Mouse (Mus musculus) layer of hippocampus, adult 18-20 months (tissue): Measurements from ENCODE around the gene Olfr918. TPM values are rescaled to one million over a fixed set of nuclear protein-coding genes. Genes with fewer than 3 reads are reported as not detected.

ENCODE experiments used
- DNase-seq, 2 experiments: peaks; one replicate each; pipeline ENCODE4 v3.0.0; 2022; ENCODE audit warnings: low spot score in 2 of 2
- long read RNA-seq: library from polyadenylated mRNA; stranded (forward); transcript quantifications from one replicate; pipeline ENCODE4 v2.0.0, GENCODE M21; 2021
- total RNA-seq, 2 experiments: library from RNA; stranded (reverse); gene quantifications; 2 replicates each; pipeline ENCODE4 v1.2.3; 2021

Olfr918 gene
- not detected for total RNA-seq
- long read RNA-seq, result 0 reads

GRCm38 (mm10) chr9:38674501-38674900 lies at the start of gene Olfr918:
Gene Olfr918 (minus strand): TSS chr9:38674601.
- DNase-seq, result no peak

GRCm38 (mm10) chr9:38724044-38724443 lies 49.6 kb upstream of the Olfr918 start:
- no peak for DNase-seq

- no peak for DNase-seq
These were observed 44.6 kb upstream of the Olfr918 start for GRCm38 (mm10) chr9:38718927-38719441.

GRCm38 (mm10) chr9:38718102-38718501 lies 43.7 kb upstream of the Olfr918 start, which contains the start of gene Vwa5a:
Gene Vwa5a (plus strand): TSS chr9:38718268.
- DNase-seq, result peak in 1 of 2 experiments; percentile 9

- no peak for DNase-seq
These were observed 1.5 kb downstream of the Olfr918 start for GRCm38 (mm10) chr9:38672887-38673286.

- no peak for DNase-seq
These were observed 8.7 kb downstream of the Olfr918 start, which contains the start of gene Olfr917 for GRCm38 (mm10) chr9:38665742-38666141. Gene Olfr917 (minus strand): TSS chr9:38665842.

GRCm38 (mm10) chr9:38659775-38660174 lies 14.6 kb downstream of the Olfr918 start, which contains the start of gene Olfr916:
Gene Olfr916 (minus strand): TSS chr9:38659875.
- no peak for DNase-seq

GRCm38 (mm10) chr9:38632406-38632805 lies 42.0 kb downstream of the Olfr918 start:
- no peak for DNase-seq

Other genes with a start within 250 kb of the Olfr918 start
- gene Olfr901, start 245.1 kb downstream of the Olfr918 start, total RNA-seq, result not detected
- not detected for gene Olfr902, start 226.9 kb downstream of the Olfr918 start, total RNA-seq
- not detected for gene Olfr904, start 211.5 kb downstream of the Olfr918 start, total RNA-seq
- gene Olfr905, start 203.5 kb downstream of the Olfr918 start, total RNA-seq, result not detected
- not detected for gene Olfr906, start 187.5 kb downstream of the Olfr918 start, total RNA-seq
- gene Olfr907, start 178.8 kb downstream of the Olfr918 start, total RNA-seq, result not detected
- gene Olfr911-ps1, start 153.0 kb downstream of the Olfr918 start, total RNA-seq, result not detected
- not detected for gene Olfr910, start 136.8 kb downstream of the Olfr918 start, total RNA-seq
- gene Olfr912, start 94.4 kb downstream of the Olfr918 start, total RNA-seq, result not detected
- not detected for gene Olfr913, start 81.8 kb downstream of the Olfr918 start, total RNA-seq
- gene Olfr914, start 69.5 kb downstream of the Olfr918 start, total RNA-seq, result not detected
- gene Olfr916, start 14.7 kb downstream of the Olfr918 start, total RNA-seq, result not detected
- gene Olfr917, start 8.8 kb downstream of the Olfr918 start, total RNA-seq, result not detected
- not detected for gene Olfr919, start 29.1 kb upstream of the Olfr918 start, total RNA-seq
- gene Vwa5a, start 43.7 kb upstream of the Olfr918 start, total RNA-seq, result 10 to 100 TPM; 13.4 to 14.6 TPM
- gene Olfr920, start 77.7 kb upstream of the Olfr918 start, total RNA-seq, result under 1 TPM; 0.12 to 0.15 TPM
- not detected for gene Olfr921, start 98.5 kb upstream of the Olfr918 start, total RNA-seq
- gene Olfr922, start 140.0 kb upstream of the Olfr918 start, total RNA-seq, result not detected
- gene Olfr923, start 151.9 kb upstream of the Olfr918 start, total RNA-seq, result not detected
- not detected for gene Olfr924, start 169.8 kb upstream of the Olfr918 start, total RNA-seq
- not detected for gene Olfr26, start 180.5 kb upstream of the Olfr918 start, total RNA-seq
- gene Olfr926, start 202.5 kb upstream of the Olfr918 start, total RNA-seq, result not detected